Mouse (Mus musculus) intestine, embryonic 15.5 days (tissue): Measurements from ENCODE around the gene Rspo4. TPM values are rescaled to one million over a fixed set of nuclear protein-coding genes. Genes with fewer than 3 reads are reported as not detected.

Experiments used
- ATAC-seq: fragments of 200-750 bp; cut with Nextera tagmentation; 2 replicates; pipeline ENCODE4 v1.8.0; 2017; ENCODE audit warnings: moderate TSS enrichment, moderate library complexity
- H3K27ac ChIP-seq: fragments of 300-500 bp; sonication (generic); 2 replicates; pipeline ENCODE4 v1.5.1; 2015; ENCODE audit warnings: mild to moderate bottlenecking, inconsistent platforms
- H3K27me3 ChIP-seq: fragments of 300-500 bp; sonication (generic); replicated peaks from 2 replicates; pipeline ENCODE4 v1.6.1; 2015; ENCODE audit warnings: inconsistent platforms
- H3K36me3 ChIP-seq: fragments of 300-500 bp; sonication (generic); 2 replicates; pipeline ENCODE4 v1.6.1; 2015; ENCODE audit warnings: inconsistent platforms
- H3K4me1 ChIP-seq: fragments of 300-500 bp; sonication (generic); replicated peaks from 2 replicates; pipeline ENCODE4 v1.6.1; 2015; ENCODE audit warnings: inconsistent platforms
- H3K4me2 ChIP-seq: fragments of 300-500 bp; sonication (generic); replicated peaks from 2 replicates; pipeline ENCODE4 v1.6.1; 2015; ENCODE audit warnings: mild to moderate bottlenecking, inconsistent platforms
- H3K4me3 ChIP-seq: fragments of 300-500 bp; sonication (generic); replicated peaks from 2 replicates; pipeline ENCODE4 v1.5.1; 2015; ENCODE audit warnings: inconsistent platforms
- H3K9ac ChIP-seq: fragments of 300-500 bp; sonication (generic); 2 replicates; pipeline ENCODE4 v1.6.1; 2015; ENCODE audit warnings: inconsistent platforms
- H3K9me3 ChIP-seq: fragments of 300-500 bp; sonication (generic); 2 replicates; pipeline ENCODE4 v1.6.1; 2016; ENCODE audit warnings: inconsistent platforms
- WGBS: fragments of 180-500 bp; shearing (Covaris S2); methylation state at CpG from one replicate; pipeline ENCODE4 v1.1.7; 2015; 5-methylcytosine and 5-hydroxymethylcytosine counted together
- polyA plus RNA-seq: library from polyadenylated mRNA; unstranded; fragments of >200 nt; fragmentation: Nextera tagmentation; extraction: Ambion mirVana; gene quantifications from 2 replicates; pipeline ENCODE4 v1.2.1, GENCODE M21; 2015

Rspo4 gene
- polyA plus RNA-seq, 1 experiment from 2014 or later: not detected

DNA sequence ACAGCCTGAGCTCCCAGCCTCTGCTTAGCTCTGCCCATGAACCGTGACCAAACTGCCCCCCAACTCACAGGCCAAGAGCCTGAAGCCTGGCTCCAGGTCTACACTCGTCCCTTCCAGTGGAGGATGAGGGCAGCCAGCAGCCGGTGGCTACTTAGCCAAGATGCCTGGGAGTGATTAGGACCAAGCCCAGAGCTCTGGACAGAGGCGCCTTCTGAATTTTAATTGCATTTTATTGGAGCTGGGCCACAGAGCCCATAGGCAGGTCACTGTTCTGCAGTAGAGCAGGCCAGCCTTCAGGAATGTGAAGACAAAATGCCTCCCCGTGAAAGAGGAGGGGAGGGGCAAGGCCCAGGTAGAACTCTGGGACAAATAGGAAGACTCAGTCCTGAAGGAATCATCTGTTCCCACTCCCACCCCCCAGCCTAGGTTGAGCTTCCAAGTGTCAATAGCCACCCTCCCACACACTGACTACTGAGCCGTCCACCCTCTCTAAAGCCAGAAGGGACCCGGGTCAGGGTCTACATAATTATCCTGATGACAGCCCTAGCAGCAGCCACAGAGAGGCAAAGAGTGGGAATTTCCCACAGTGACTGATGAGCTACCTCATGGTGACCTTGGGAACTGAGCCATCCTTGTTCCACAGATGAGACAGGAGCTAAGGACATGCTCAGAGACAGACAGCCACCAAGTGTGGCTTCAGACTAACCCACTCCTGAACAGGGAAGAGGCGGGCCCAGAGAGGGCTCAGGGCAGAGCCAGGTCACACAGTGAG, 51.7 kb downstream of the Rspo4 start:
- no peak overlapping the region for H3K4me2 ChIP-seq
- ATAC-seq: no peak
- no peaks in the 10 kb centered on the region for H3K9me3 ChIP-seq
- H3K27me3 ChIP-seq: no peaks in the 10 kb centered on the region
- 68% methylated on average over 8 of the region's 8 CpGs for WGBS
- H3K36me3 ChIP-seq: no peaks in the 10 kb centered on the region
- H3K4me1 ChIP-seq: no peaks in the 10 kb centered on the region
- H3K27ac ChIP-seq: no peak overlapping the region
- no peak overlapping the region for H3K4me3 ChIP-seq
- no peak overlapping the region for H3K9ac ChIP-seq

DNA sequence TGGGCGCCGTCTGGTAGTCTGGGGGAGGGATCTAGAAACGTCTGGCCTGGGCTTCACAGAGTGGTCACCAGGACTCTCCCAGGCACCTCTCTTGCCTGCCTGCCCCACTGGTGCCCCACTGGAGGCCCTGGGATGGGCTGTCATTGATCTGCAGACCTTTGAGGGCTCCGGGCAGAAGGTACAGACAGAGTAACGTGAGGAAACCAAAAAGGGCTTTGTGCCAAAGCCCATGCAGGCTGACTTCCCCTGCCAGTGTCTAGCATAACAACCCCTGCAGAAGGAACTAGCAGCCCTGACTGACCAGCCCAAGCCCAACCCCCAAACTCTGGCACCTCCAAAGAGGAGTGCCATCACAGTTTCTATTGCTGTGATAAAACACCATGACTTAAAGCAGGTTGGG, 53.2 kb downstream of the Rspo4 start:
- no peak for ATAC-seq
- 78% methylated on average over 5 of the region's 5 CpGs for WGBS

DNA sequence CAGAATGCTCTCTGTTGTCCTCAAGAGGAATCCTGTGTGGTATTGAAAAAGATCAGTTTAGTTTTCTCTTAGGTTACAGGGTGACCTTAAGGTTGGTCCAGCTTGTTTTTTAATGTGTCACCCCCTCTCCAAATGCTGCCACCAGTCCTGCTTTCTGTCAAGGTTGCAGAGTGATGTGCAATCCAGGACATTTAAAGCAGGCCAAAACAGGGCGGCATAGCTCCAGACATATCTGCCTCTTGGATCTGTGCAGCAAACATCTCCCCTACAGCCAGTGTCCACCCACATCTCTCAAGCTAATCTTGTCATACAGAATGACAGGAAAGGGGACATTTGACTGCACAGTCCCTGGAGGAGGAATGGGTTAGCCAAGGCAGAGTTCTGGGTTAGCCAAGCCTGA, 55.4 kb downstream of the Rspo4 start:
- no peak overlapping the region for H3K4me2 ChIP-seq
- no peak overlapping the region for H3K27ac ChIP-seq
- H3K4me1 ChIP-seq: no peaks in the 10 kb centered on the region
- H3K36me3 ChIP-seq: no peaks in the 10 kb centered on the region
- no peak for ATAC-seq
- no peak overlapping the region for H3K4me3 ChIP-seq
- no peak overlapping the region for H3K9ac ChIP-seq
- no peaks in the 10 kb centered on the region for H3K9me3 ChIP-seq
- no peaks in the 10 kb centered on the region for H3K27me3 ChIP-seq
- WGBS: 73% methylated on average over 1 of the region's 1 CpGs

More for the DNA sequence above, 53.2 kb downstream of the Rspo4 start:
- no peak overlapping the region for H3K27ac ChIP-seq
- H3K4me3 ChIP-seq: no peak overlapping the region
- H3K9me3 ChIP-seq: no peaks in the 10 kb centered on the region
- H3K27me3 ChIP-seq: no peaks in the 10 kb centered on the region
- no peak overlapping the region for H3K4me2 ChIP-seq
- no peaks in the 10 kb centered on the region for H3K36me3 ChIP-seq
- H3K9ac ChIP-seq: no peak overlapping the region
- H3K4me1 ChIP-seq: no peaks in the 10 kb centered on the region

DNA sequence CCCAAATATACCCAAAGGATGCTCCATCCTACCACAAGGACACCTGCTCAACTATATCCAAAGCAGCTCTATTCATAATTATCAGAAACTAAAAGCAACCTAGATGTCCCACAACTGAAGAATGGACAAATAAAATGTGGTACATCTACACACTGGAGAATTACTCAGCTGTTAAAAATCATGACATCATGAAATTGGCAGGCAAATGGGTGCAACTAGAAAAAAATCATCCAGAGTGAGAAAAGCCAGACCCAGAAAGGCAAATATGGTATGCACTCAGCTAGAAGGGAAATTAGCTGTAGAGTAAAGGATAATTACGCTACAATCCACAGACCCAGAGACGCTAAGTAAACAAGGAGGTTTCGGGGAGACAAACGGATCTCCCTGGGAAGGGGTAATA, 58.1 kb downstream of the Rspo4 start:
- H3K36me3 ChIP-seq: no peaks in the 10 kb centered on the region
- no peak overlapping the region for H3K4me2 ChIP-seq
- H3K27ac ChIP-seq: no peak overlapping the region
- no peak overlapping the region for H3K4me3 ChIP-seq
- no peaks in the 10 kb centered on the region for H3K9me3 ChIP-seq
- 19% methylated on average over 4 of the region's 4 CpGs for WGBS
- no peaks in the 10 kb centered on the region for H3K27me3 ChIP-seq
- no peak for ATAC-seq
- H3K4me1 ChIP-seq: no peaks in the 10 kb centered on the region
- no peak overlapping the region for H3K9ac ChIP-seq

DNA sequence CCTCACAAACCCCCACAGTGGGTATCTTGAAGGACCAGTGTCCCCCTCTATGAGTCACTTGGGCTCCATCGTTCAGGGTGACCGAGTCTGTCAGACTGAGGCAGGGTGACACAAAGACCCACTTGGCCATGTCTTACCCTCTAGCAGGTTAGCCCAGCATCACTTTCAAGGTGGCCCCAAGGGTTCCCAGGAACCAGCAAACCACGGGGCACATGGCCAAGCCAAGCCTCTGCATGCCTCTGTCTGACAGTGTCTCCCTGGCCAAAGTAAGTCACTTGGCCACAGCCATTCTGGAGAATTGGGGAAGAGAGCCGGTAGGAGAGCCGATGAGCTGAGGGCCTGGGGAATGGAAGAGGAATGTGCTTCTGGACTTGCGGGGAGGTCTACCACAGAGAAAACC, 60.5 kb downstream of the Rspo4 start:
- Histone ChIP-seq H3K27ac (no peak overlapping the region), H3K9me3 (no peaks in the 10 kb centered on the region), H3K9ac (no peak overlapping the region), H3K4me1 (no peaks in the 10 kb centered on the region), H3K4me3 (no peak overlapping the region), H3K27me3 (no peaks in the 10 kb centered on the region), H3K36me3 (no peaks in the 10 kb centered on the region), H3K4me2 (no peak overlapping the region)
- ATAC-seq: no peak
- WGBS: 90% methylated on average over 6 of the region's 6 CpGs

DNA sequence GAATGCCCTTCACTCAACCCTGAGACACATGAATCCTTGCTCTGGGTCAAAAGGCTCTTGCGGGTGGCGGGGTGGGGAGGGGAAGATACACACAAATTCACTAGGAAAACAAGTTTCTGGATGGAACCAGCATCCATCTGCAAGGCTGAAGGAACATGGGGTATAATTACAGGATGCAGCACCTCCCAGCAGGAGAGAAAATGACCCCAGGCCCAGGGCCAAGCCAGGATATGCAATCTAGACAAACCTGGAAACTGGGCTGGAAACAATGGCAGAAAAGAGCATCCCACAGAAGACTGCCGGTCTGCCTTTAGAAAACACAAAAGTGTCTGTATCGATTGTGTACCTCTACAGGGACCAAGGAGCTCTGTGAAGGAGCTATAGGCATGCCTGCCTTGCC, 61.2 kb downstream of the Rspo4 start:
- Histone ChIP-seq H3K4me2 (no peak overlapping the region), H3K9ac (no peak overlapping the region), H3K27ac (no peak overlapping the region), H3K27me3 (no peaks in the 10 kb centered on the region), H3K4me3 (no peak overlapping the region), H3K36me3 (no peaks in the 10 kb centered on the region), H3K4me1 (no peaks in the 10 kb centered on the region), H3K9me3 (no peaks in the 10 kb centered on the region)
- WGBS: 64% methylated on average over 4 of the region's 4 CpGs
- ATAC-seq: no peak

DNA sequence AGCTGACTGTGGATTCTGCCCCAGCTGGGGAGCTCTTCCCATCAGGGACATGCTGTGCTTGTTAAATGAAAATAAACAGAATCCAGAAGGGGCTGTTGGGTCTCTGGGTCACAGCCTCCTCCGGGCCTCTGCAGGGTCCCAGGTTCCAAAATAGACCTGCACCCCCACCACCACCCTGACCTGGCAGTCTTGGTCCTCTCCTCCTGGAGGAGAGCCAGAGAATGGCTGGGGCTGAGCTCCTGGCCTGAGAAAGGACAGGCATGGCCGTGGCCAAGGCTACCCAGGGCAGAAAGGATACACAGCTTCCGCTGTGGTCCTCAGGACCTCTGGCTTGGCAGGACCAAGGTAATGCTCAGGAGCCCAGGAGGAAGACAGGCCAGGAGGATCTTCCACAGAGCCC, 61.9 kb downstream of the Rspo4 start:
- Histone ChIP-seq H3K9ac (no peak overlapping the region), H3K9me3 (no peaks in the 10 kb centered on the region), H3K4me1 (no peaks in the 10 kb centered on the region), H3K4me3 (no peak overlapping the region), H3K27ac (no peak overlapping the region), H3K27me3 (no peaks in the 10 kb centered on the region), H3K4me2 (no peak overlapping the region), H3K36me3 (no peaks in the 10 kb centered on the region)
- ATAC-seq: no peak
- WGBS: 46% methylated on average over 3 of the region's 3 CpGs

DNA sequence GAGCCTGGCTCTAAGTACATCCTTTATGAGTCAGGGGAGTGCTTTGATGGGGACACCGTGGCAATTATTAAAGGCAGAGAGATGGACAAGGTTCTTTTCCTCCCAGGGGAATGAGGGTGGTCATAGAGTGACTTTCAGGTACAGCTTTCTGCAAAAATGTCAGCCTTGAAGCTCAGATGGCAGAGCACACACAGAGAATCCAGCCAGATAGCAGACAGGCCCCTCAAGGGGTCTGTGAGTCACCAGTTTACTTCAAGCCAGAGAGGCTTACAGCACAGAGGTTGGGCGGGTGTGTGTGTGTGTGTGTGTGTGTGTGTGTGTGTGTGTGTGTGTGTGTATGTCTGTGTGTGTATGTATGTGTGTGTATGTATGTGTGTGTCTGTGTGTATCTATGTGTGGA, 64.3 kb downstream of the Rspo4 start:
- peaks cover 12% of the 10 kb centered on the region for H3K4me1 ChIP-seq
- ATAC-seq: no peak
- H3K4me3 ChIP-seq: no peak overlapping the region
- no peak overlapping the region for H3K27ac ChIP-seq
- no peaks in the 10 kb centered on the region for H3K27me3 ChIP-seq
- H3K36me3 ChIP-seq: no peaks in the 10 kb centered on the region
- WGBS: 69% methylated on average over 2 of the region's 2 CpGs
- H3K9me3 ChIP-seq: no peaks in the 10 kb centered on the region
- no peak overlapping the region for H3K4me2 ChIP-seq
- H3K9ac ChIP-seq: no peak overlapping the region

DNA sequence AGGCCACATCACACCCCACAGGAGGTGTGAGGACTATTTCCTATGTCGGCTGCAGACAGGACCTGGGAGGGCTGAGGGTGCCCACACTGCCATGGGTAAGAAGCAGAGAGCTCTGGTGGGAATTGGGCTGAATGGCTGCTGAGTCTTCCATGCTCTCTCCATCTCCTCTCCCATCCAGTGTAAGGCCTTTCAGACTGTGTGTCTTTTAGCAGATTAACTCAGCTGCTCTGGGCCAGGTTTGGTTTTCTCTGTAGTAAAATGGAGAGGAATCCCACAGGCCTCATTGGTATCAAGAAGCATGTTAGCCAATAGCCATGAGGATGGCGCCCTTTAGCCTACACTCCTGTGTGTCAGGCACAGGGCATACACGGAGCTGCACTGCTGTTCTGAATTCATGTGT, 66.7 kb downstream of the Rspo4 start:
- Histone ChIP-seq H3K27me3 (no peaks in the 10 kb centered on the region), H3K4me3 (no peak overlapping the region), H3K27ac (no peak overlapping the region), H3K9ac (no peak overlapping the region), H3K9me3 (no peaks in the 10 kb centered on the region), H3K4me1 (peaks cover 12% of the 10 kb centered on the region), H3K36me3 (no peaks in the 10 kb centered on the region), H3K4me2 (no peak overlapping the region)
- no peak for ATAC-seq
- 66% methylated on average over 3 of the region's 3 CpGs for WGBS

DNA sequence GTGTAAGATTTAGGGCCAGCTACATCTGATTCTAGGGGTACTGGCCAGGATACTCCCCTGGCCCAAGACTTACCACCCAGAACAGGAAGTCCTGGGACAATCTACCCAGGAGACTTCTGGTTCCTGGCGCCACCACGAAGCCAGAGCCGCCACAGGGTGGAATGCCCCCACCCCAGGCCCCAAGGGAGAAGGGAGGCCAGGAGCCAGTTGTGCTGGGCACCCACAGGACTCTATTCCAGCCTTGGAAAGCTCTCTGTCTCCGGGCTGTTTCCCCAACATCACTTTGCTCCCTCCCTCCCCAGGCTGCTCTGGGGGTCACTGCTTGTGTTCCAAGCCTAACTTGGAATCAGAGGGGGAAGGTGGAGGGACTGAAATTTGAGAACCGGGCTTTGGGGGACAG, 67.8 kb downstream of the Rspo4 start:
- H3K4me2 ChIP-seq: 0 out of 2 replicates have a peak overlapping the region, but pooled peaks have one; percentile 5
- no peaks in the 10 kb centered on the region for H3K36me3 ChIP-seq
- H3K9me3 ChIP-seq: no peaks in the 10 kb centered on the region
- WGBS: 40% methylated on average over 5 of the region's 5 CpGs
- peaks cover 12% of the 10 kb centered on the region for H3K4me1 ChIP-seq
- no peak overlapping the region for H3K9ac ChIP-seq
- H3K27me3 ChIP-seq: no peaks in the 10 kb centered on the region
- ATAC-seq: peak; percentile 23
- no peak overlapping the region for H3K4me3 ChIP-seq
- H3K27ac ChIP-seq: peak overlapping the region; percentile 45

DNA sequence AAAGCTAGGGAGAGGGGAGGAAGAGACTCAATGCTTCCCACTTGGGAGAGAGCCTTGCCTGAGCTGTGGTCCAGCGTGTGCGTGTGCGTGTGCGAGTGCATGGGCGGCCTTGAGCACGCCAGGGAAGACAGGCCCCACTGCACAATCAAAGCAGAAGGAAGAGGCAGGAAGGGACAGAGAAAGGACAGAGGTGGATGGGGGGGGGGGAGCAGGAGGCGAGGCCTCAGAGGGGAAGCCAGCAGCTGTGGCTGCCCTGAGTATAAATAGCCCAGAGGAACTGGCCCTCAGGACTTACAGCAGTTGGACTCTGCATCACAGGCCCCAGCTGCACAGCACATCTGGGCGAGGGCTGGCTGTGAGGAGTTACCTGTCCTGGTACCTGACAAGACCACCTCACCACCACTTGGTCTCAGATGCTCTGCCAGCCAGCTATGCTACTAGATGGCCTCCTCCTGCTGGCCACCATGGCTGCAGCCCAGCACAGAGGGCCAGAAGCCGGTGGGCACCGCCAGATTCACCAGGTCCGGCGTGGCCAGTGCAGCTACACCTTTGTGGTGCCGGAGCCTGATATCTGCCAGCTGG, 68.3 kb downstream of the Rspo4 start, which contains the start of gene Angpt4:
Gene Angpt4, plus strand, starts transcription at position 292 of the 582 bp plus-strand sequence.
- 0 out of 2 replicates have a peak within 1 kb of the TSS, but pooled peaks have one; percentile 5 for H3K4me2 ChIP-seq
- no peaks in the 10 kb centered on the region for H3K9me3 ChIP-seq
- ATAC-seq: peak; percentile 76
- peak within 1 kb of the TSS; percentile 45 for H3K27ac ChIP-seq
- H3K4me1 ChIP-seq: peaks cover 15% of the 10 kb centered on the region
- H3K27me3 ChIP-seq: no peaks in the 10 kb centered on the region
- WGBS: 57% methylated on average over 13 of the region's 13 CpGs
- no peaks in the 10 kb centered on the region for H3K36me3 ChIP-seq
- H3K9ac ChIP-seq: no peak within 1 kb of the TSS
- H3K4me3 ChIP-seq: no peak within 1 kb of the TSS

DNA sequence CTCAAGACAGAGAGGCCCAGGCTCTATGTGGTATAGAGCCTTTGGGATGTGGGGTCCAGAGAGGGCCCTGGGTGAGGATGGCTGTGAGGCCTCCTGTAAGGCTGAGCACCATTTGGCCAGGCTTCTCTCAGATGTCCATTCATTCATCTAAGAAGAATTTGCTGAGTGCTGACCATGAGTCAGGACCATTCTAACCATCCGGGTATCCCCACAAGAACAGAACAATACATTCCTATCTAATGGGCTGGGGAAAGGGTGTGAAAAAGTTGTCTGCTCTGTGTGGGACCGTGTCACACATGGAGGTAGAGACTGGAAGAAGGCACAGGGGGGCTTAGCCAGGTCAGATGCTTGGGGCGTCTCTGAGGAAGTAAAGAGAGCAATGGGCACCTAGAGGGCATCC, 69.0 kb downstream of the Rspo4 start:
- no peak overlapping the region for H3K4me2 ChIP-seq
- H3K9ac ChIP-seq: no peak overlapping the region
- no peaks in the 10 kb centered on the region for H3K27me3 ChIP-seq
- no peak overlapping the region for H3K27ac ChIP-seq
- 73% methylated on average over 3 of the region's 3 CpGs for WGBS
- no peak overlapping the region for H3K4me3 ChIP-seq
- peaks cover 21% of the 10 kb centered on the region for H3K4me1 ChIP-seq
- ATAC-seq: no peak
- no peaks in the 10 kb centered on the region for H3K36me3 ChIP-seq
- H3K9me3 ChIP-seq: no peaks in the 10 kb centered on the region

DNA sequence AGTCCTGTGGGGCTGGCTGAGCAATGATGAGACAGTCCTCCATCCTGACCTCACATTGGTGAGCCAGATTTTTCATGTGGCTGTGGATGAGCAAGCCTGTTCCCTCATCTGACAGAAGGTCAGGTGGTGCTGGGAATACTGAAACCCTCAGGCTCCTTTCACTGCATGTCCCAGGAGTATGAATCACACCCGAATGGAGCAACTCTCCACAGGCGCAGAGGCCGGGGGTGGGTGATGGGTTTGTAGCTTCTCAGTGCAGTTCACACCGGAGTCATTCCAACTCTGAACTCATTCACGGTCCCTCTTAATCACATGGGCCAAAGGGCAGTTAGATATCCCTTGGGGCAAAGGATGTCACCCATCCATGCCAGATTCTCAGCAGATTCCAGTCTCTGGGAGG, 71.4 kb downstream of the Rspo4 start:
- 57% methylated on average over 5 of the region's 5 CpGs for WGBS
- Histone ChIP-seq H3K27ac (no peak overlapping the region), H3K9me3 (no peaks in the 10 kb centered on the region), H3K36me3 (no peaks in the 10 kb centered on the region), H3K4me1 (peaks cover 24% of the 10 kb centered on the region), H3K4me2 (no peak overlapping the region), H3K27me3 (no peaks in the 10 kb centered on the region), H3K9ac (no peak overlapping the region), H3K4me3 (no peak overlapping the region)
- ATAC-seq: no peak
